35 mouse cellular contexts compared by ENCODE assay signal in genomic region chr6:93581141-93581540, GRCm38 (mm10).
"Had no signal": no experiment of that assay in that cellular context is flagged by ENCODE, and none has a peak within 500 bp of the region (broad histone marks: within the 10 kb centered on the region; RNA-seq: fewer than 3 reads in every experiment).

No protein-coding gene starts in this region.

- H3K4me3 ChIP-seq: heart, embryonic 10.5 days; heart, embryonic 12.5 days; heart, embryonic 13.5 days; heart, embryonic 15.5 days; hindbrain, embryonic 10.5 days; hindbrain, embryonic 12.5 days; hindbrain, embryonic 13.5 days; hindbrain, embryonic 15.5 days; intestine, embryonic 15.5 days; kidney, embryonic 15.5 days; layer of hippocampus, adult 2 months had no signal

- H3K9me3 ChIP-seq: heart, embryonic 10.5 days; heart, embryonic 12.5 days; heart, embryonic 13.5 days; heart, embryonic 15.5 days; hindbrain, embryonic 10.5 days; hindbrain, embryonic 12.5 days; hindbrain, embryonic 13.5 days; hindbrain, embryonic 15.5 days; intestine, embryonic 15.5 days; kidney, embryonic 15.5 days had no signal

- DNase-seq: heart, postnatal 10 days; heart, postnatal 14 days; heart, postnatal 36 days; heart, postnatal 4 days; kidney, adult 11 months; kidney, adult 18-20 months; kidney, adult 2 months; kidney, adult 8-10 months; kidney, adult 9 months; kidney, postnatal 10 days; kidney, postnatal 14 days; kidney, postnatal 25 days; kidney, postnatal 36 days; kidney, postnatal 4 days; layer of hippocampus, adult 9-11 months; layer of hippocampus, postnatal 36 days had no signal

- H3K27me3 ChIP-seq: heart, embryonic 13.5 days; heart, embryonic 15.5 days; hindbrain, embryonic 12.5 days; hindbrain, embryonic 13.5 days; hindbrain, embryonic 15.5 days; intestine, embryonic 15.5 days; kidney, embryonic 15.5 days had no signal

- H3K9ac ChIP-seq: heart, embryonic 12.5 days; heart, embryonic 13.5 days; heart, embryonic 15.5 days; hindbrain, embryonic 12.5 days; hindbrain, embryonic 13.5 days; hindbrain, embryonic 14.5 days; hindbrain, embryonic 15.5 days; intestine, embryonic 15.5 days; kidney, embryonic 15.5 days had no signal

- H3K4me1 ChIP-seq: heart, embryonic 10.5 days; heart, embryonic 12.5 days; heart, embryonic 15.5 days; intestine, embryonic 15.5 days; kidney, embryonic 15.5 days had no signal

- H3K27ac ChIP-seq: heart, embryonic 10.5 days; heart, embryonic 13.5 days; heart, embryonic 15.5 days; hindbrain, embryonic 10.5 days; hindbrain, embryonic 12.5 days; hindbrain, embryonic 13.5 days; hindbrain, embryonic 14.5 days; hindbrain, embryonic 15.5 days; hindbrain, postnatal 0 days; intestine, embryonic 15.5 days; kidney, embryonic 15.5 days; kidney, postnatal 0 days; layer of hippocampus, adult 2 months had no signal

- H3K4me2 ChIP-seq: heart, embryonic 11.5 days; heart, embryonic 12.5 days; heart, embryonic 13.5 days; heart, embryonic 15.5 days; hindbrain, embryonic 12.5 days; hindbrain, embryonic 13.5 days; hindbrain, embryonic 14.5 days; hindbrain, embryonic 15.5 days; intestine, embryonic 15.5 days; kidney, embryonic 15.5 days had no signal

- ATAC-seq: hindbrain, embryonic 16.5 days; hindbrain, postnatal 0 days; inflammation-experienced regulatory T-cells, adult 6 months; intestine, embryonic 15.5 days; intestine, embryonic 16.5 days; intestine, postnatal 0 days had no signal

- H3K36me3 ChIP-seq: heart, embryonic 10.5 days; heart, embryonic 12.5 days; heart, embryonic 13.5 days; heart, embryonic 15.5 days; hindbrain, embryonic 10.5 days; hindbrain, embryonic 12.5 days; hindbrain, embryonic 13.5 days; hindbrain, embryonic 15.5 days; intestine, embryonic 15.5 days; kidney, embryonic 15.5 days had no signal
